Mouse (Mus musculus) limb, embryonic 12.5 days (tissue): ENCODE measurements at regions not wholly inside any gene's neighbourhood (a gene's known extent, or its start where the extent isn't known, plus 50 kb on each side); places are given as distances from the start of the nearest gene placed in this dataset.

Experiments
- ATAC-seq: fragments of 200-750 bp; cut with Nextera tagmentation; 2 replicates; pipeline ENCODE4 v1.8.0; 2017; ENCODE audit warnings: low read depth, moderate TSS enrichment; ENCODE audit not compliant: insufficient number of reproducible peaks, insufficient read depth, low FRiP score, low TSS enrichment
- H3K27ac ChIP-seq: fragments of 300-500 bp; sonication (generic); 2 replicates; pipeline ENCODE4 v1.5.1; 2016; ENCODE audit warnings: mild to moderate bottlenecking, moderate library complexity
- H3K27me3 ChIP-seq: fragments of 300-500 bp; sonication (generic); 2 replicates; pipeline ENCODE4 v1.6.1; 2016; ENCODE audit warnings: mild to moderate bottlenecking, moderate library complexity
- H3K36me3 ChIP-seq: fragments of 300-500 bp; sonication (generic); 2 replicates; pipeline ENCODE4 v1.6.1; 2016; ENCODE audit warnings: mild to moderate bottlenecking, moderate library complexity
- H3K4me1 ChIP-seq: fragments of 300-500 bp; sonication (generic); replicated peaks from 2 replicates; pipeline ENCODE4 v1.6.1; 2016
- H3K4me2 ChIP-seq: fragments of 300-500 bp; sonication (generic); 2 replicates; pipeline ENCODE4 v1.6.1; 2016; ENCODE audit warnings: mild to moderate bottlenecking, moderate library complexity
- H3K4me3 ChIP-seq: fragments of 300-500 bp; sonication (generic); replicated peaks from 2 replicates; pipeline ENCODE4 v1.5.1; 2016; ENCODE audit warnings: mild to moderate bottlenecking
- H3K9ac ChIP-seq: fragments of 300-500 bp; sonication (generic); replicated peaks from 2 replicates; pipeline ENCODE4 v1.6.1; 2016; ENCODE audit warnings: mild to moderate bottlenecking, moderate library complexity
- H3K9me3 ChIP-seq: fragments of 300-500 bp; sonication (generic); 2 replicates; pipeline ENCODE4 v1.6.1; 2016; ENCODE audit warnings: mild to moderate bottlenecking, moderate library complexity
- whole genome bisulfite sequencing: fragments of 180-500 bp; shearing (Covaris S2); methylation state at CpG from one replicate; pipeline ENCODE4 v1.1.7; 2016; 5-methylcytosine and 5-hydroxymethylcytosine counted together

GRCm38 (mm10) chr11:114165656-114166362 is 99.0 kb upstream of the Sdk2 start:
- H3K27ac ChIP-seq: no peak overlapping the region
- no peak for ATAC-seq
- H3K9ac ChIP-seq: 0 out of 2 replicates have a peak overlapping the region, but pooled peaks have one; percentile 4
- H3K36me3 ChIP-seq: no peaks in the 10 kb centered on the region
- H3K27me3 ChIP-seq: peaks cover 12% of the 10 kb centered on the region; the same call in 1 of the 2 replicates
- WGBS: 26% methylated on average over 23 of the region's 23 CpGs
- no peak overlapping the region; the same call in 1 of the 2 replicates for H3K4me3 ChIP-seq
- H3K9me3 ChIP-seq: no peaks in the 10 kb centered on the region
- peak overlapping the region; percentile 39 for H3K4me2 ChIP-seq
- H3K4me1 ChIP-seq: peaks cover 22% of the 10 kb centered on the region

- WGBS: 87% methylated on average over 15 of the region's 15 CpGs
- Histone ChIP-seq H3K9me3 (no peaks in the 10 kb centered on the region), H3K36me3 (no peaks in the 10 kb centered on the region), H3K4me1 (no peaks in the 10 kb centered on the region), H3K4me3 (no peak overlapping the region), H3K27ac (no peak overlapping the region), H3K4me2 (no peak overlapping the region), H3K9ac (no peak overlapping the region), H3K27me3 (0 out of 2 replicates have a peak, but pooled peaks cover 4% of the 10 kb centered on the region)
- no peak for ATAC-seq
These were observed 85.9 kb upstream of the Sdk2 start for GRCm38 (mm10) chr11:114152716-114153115.

GRCm38 (mm10) chr11:114146334-114146733 is 79.5 kb upstream of the Sdk2 start:
- H3K4me1 ChIP-seq: peaks cover 15% of the 10 kb centered on the region
- no peak overlapping the region for H3K4me2 ChIP-seq
- no peak overlapping the region for H3K4me3 ChIP-seq
- H3K27me3 ChIP-seq: 0 out of 2 replicates have a peak, but pooled peaks cover 4% of the 10 kb centered on the region
- H3K9ac ChIP-seq: no peak overlapping the region
- 0 out of 2 replicates have a peak, but pooled peaks cover 5% of the 10 kb centered on the region for H3K9me3 ChIP-seq
- WGBS: 20% methylated on average over 5 of the region's 5 CpGs
- no peak for ATAC-seq
- H3K27ac ChIP-seq: peak overlapping the region; percentile 66
- no peaks in the 10 kb centered on the region for H3K36me3 ChIP-seq

- 39% methylated on average over 8 of the region's 8 CpGs for WGBS
- H3K9ac ChIP-seq: no peak overlapping the region
- H3K9me3 ChIP-seq: no peaks in the 10 kb centered on the region
- H3K27me3 ChIP-seq: peaks cover 7% of the 10 kb centered on the region
- no peak overlapping the region for H3K4me2 ChIP-seq
- no peaks in the 10 kb centered on the region for H3K36me3 ChIP-seq
- H3K27ac ChIP-seq: no peak overlapping the region
- H3K4me1 ChIP-seq: peaks cover 19% of the 10 kb centered on the region
- no peak for ATAC-seq
- H3K4me3 ChIP-seq: no peak overlapping the region
These were observed 62.4 kb upstream of the Sdk2 start for GRCm38 (mm10) chr11:114129270-114129669.

- 82% methylated on average over 8 of the region's 8 CpGs for WGBS
- H3K4me3 ChIP-seq: no peak overlapping the region
- no peak for ATAC-seq
- peaks cover 19% of the 10 kb centered on the region for H3K4me1 ChIP-seq
- peaks cover 7% of the 10 kb centered on the region for H3K27me3 ChIP-seq
- H3K36me3 ChIP-seq: no peaks in the 10 kb centered on the region
- no peaks in the 10 kb centered on the region for H3K9me3 ChIP-seq
- no peak overlapping the region for H3K27ac ChIP-seq
- no peak overlapping the region for H3K9ac ChIP-seq
- H3K4me2 ChIP-seq: no peak overlapping the region
These were observed 62.0 kb upstream of the Sdk2 start for GRCm38 (mm10) chr11:114128841-114129240.

- H3K9me3 ChIP-seq: no peaks in the 10 kb centered on the region
- no peak overlapping the region for H3K4me3 ChIP-seq
- no peak overlapping the region for H3K9ac ChIP-seq
- H3K4me1 ChIP-seq: peaks cover 19% of the 10 kb centered on the region
- no peaks in the 10 kb centered on the region for H3K36me3 ChIP-seq
- ATAC-seq: no peak
- H3K27me3 ChIP-seq: peaks cover 10% of the 10 kb centered on the region
- 28% methylated on average over 8 of the region's 8 CpGs for WGBS
- H3K27ac ChIP-seq: no peak overlapping the region
- H3K4me2 ChIP-seq: no peak overlapping the region
These were observed 60.6 kb upstream of the Sdk2 start for GRCm38 (mm10) chr11:114127426-114127825.

GRCm38 (mm10) chr11:114122175-114122574 is 55.3 kb upstream of the Sdk2 start:
- Histone ChIP-seq H3K9me3 (no peaks in the 10 kb centered on the region), H3K36me3 (no peaks in the 10 kb centered on the region), H3K27me3 (peaks cover 6% of the 10 kb centered on the region; the same call in 1 of the 2 replicates), H3K4me3 (no peak overlapping the region), H3K4me1 (peaks cover 21% of the 10 kb centered on the region), H3K4me2 (no peak overlapping the region), H3K9ac (no peak overlapping the region), H3K27ac (no peak overlapping the region)
- ATAC-seq: no peak
- 55% methylated on average over 13 of the region's 13 CpGs for WGBS

GRCm38 (mm10) chr11:114119135-114119534 is 52.3 kb upstream of the Sdk2 start:
- Histone ChIP-seq H3K9ac (no peak overlapping the region), H3K27ac (no peak overlapping the region), H3K4me1 (peaks cover 23% of the 10 kb centered on the region), H3K4me3 (no peak overlapping the region), H3K9me3 (no peaks in the 10 kb centered on the region), H3K27me3 (peaks cover 6% of the 10 kb centered on the region), H3K36me3 (no peaks in the 10 kb centered on the region), H3K4me2 (peak overlapping the region; percentile 35)
- ATAC-seq: no peak
- 21% methylated on average over 9 of the region's 9 CpGs for WGBS
